Mouse (Mus musculus) brain, embryonic 14.5 days (tissue): ENCODE data around the gene Kif26a.

ENCODE experiments used
- CTCF ChIP-seq: fragments of 200-500 bp; IDR thresholded peaks from 2 replicates; pipeline ENCODE4 v1.5.1; 2012; ENCODE audit warnings: inconsistent platforms, mild to moderate bottlenecking, moderate library complexity, borderline replicate concordance; ENCODE audit not compliant: insufficient read depth, insufficient read length; ENCODE audit errors: extremely low read depth
- POLR2A ChIP-seq: fragments of 200-500 bp; IDR thresholded peaks from 2 replicates; pipeline ENCODE4 v1.6.1; 2012; ENCODE audit warnings: mild to moderate bottlenecking, inconsistent platforms, borderline replicate concordance; ENCODE audit not compliant: poor library complexity, insufficient read depth, insufficient read length, severe bottlenecking; ENCODE audit errors: extremely low read depth

DNA sequence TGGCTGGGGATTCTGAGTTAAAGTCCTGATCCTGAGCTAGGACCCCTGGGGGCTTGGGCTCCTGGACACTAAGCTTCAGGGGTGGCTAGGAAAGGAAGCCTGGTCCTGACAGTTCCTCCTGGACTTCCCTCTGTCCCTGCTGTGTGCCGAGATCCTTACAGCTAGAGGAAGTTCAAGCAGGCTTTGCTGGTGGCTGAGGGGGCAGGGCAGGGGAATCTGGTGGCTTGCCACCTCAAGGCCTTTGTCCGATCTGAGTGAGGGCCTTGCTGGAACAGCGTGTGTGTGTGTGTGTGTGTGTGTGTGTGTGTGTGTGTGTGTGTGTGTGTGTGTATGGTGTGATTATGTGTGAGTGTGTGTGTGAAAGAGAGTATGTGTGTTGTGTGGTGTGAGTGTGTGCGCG is 8.5 kb downstream of the Kif26a start:
- no peak for TF ChIP-seq CTCF
- TF ChIP-seq POLR2A: no peak
